Mouse (Mus musculus): ENCODE results near the gene Btbd8.

DNA sequence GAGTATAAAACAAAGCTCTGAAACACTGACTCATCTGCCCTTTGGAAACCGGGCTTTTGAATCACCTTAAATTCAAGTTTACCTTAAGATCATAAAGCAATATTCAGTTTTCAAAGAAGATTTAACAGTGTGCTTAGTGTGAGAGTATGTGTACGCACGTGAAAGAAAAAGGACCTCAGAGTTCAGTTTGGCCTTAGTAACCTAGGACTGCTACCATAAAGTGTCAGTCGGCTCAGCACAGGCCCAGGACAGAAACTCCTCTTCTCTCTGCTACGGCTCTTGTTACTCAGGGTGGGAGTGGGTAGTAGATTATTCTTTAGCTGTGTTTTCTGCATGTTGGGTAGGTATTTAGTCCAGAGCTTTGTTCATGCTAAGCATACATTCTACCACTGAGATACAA is 11.8 kb downstream of the Btbd8 start:
- TF ChIP-seq EP300 (IDR thresholded peaks at IDR 0.05; ENCODE audit: insufficient read depth, low read depth, low read length) (no peak), POLR2A (IDR thresholded peaks at IDR 0.05; ENCODE audit: insufficient read depth, low read depth, low read length) (no peak)
